Mouse (Mus musculus): ENCODE results near the gene Hist1h1d.
"Not testable (repeated sequence)": the region's sequence is repeated elsewhere in the genome, so short reads cannot be mapped to it uniquely, and the experiment has no call there.

Gene Hist1h1d

GRCm38 (mm10) chr13:23546694-23547093 lies 6.4 kb upstream of the Hist1h1d start:
- no peak for DNase-seq (ENCODE audit: low spot score)

GRCm38 (mm10) chr13:23550761-23551145 lies 2.3 kb upstream of the Hist1h1d start:
- peak; percentile 60 for DNase-seq (ENCODE audit: low spot score)

- DNase-seq (ENCODE audit: low spot score) = peak; percentile 98
Observed at GRCm38 (mm10) chr13:23551146-23551834, 1.8 kb upstream of the Hist1h1d start, which contains the start of gene Hist1h4f. Gene Hist1h4f, minus strand, starts transcription at chr13:23551648.

GRCm38 (mm10) chr13:23551931-23552914 lies 839 bp upstream of the Hist1h1d start:
- DNase-seq (ENCODE audit: low spot score) = no peak

- DNase-seq (ENCODE audit: low spot score) = peak; percentile 38
Observed at GRCm38 (mm10) chr13:23554393-23554792, 1.3 kb downstream of the Hist1h1d start.

- peak; percentile 95 for DNase-seq (ENCODE audit: low spot score)
Observed at GRCm38 (mm10) chr13:23554925-23555838, 2.1 kb downstream of the Hist1h1d start.

GRCm38 (mm10) chr13:23555839-23556416 lies 2.9 kb downstream of the Hist1h1d start:
- peak; percentile 91 for DNase-seq (ENCODE audit: low spot score)

- no peak for DNase-seq (ENCODE audit: low spot score)
Observed at GRCm38 (mm10) chr13:23556906-23557305, 3.8 kb downstream of the Hist1h1d start.

GRCm38 (mm10) chr13:23560699-23561098 lies 7.6 kb downstream of the Hist1h1d start:
- peak; percentile 53 for DNase-seq (ENCODE audit: low spot score)

- DNase-seq (ENCODE audit: low spot score) = not testable (repeated sequence)
Observed at GRCm38 (mm10) chr13:23561531-23561882, 8.4 kb downstream of the Hist1h1d start.

- peak; percentile 98 for DNase-seq (ENCODE audit: low spot score)
Observed at GRCm38 (mm10) chr13:23561883-23562659, 9.0 kb downstream of the Hist1h1d start, which contains the start of gene Hist1h3e. Gene Hist1h3e, minus strand, starts transcription at chr13:23562369.

GRCm38 (mm10) chr13:23562699-23563462 lies 9.8 kb downstream of the Hist1h1d start:
- DNase-seq (ENCODE audit: low spot score) = peak; percentile 74

GRCm38 (mm10) chr13:23564482-23564881 lies 11.4 kb downstream of the Hist1h1d start:
- no peak for DNase-seq (ENCODE audit: low spot score)

- peak; percentile 49 for DNase-seq (ENCODE audit: low spot score)
Observed at GRCm38 (mm10) chr13:23570261-23571021, 17.4 kb downstream of the Hist1h1d start.

GRCm38 (mm10) chr13:23571022-23571503 lies 18.0 kb downstream of the Hist1h1d start, which contains the start of the genes Hist1h2ae and Hist1h2bg:
Gene Hist1h2ae, minus strand, starts transcription at chr13:23571220.
Gene Hist1h2bg, plus strand, starts transcription at chr13:23571396.
- peak; percentile 94 for DNase-seq (ENCODE audit: low spot score)

GRCm38 (mm10) chr13:23571504-23572217 lies 18.6 kb downstream of the Hist1h1d start:
- DNase-seq (ENCODE audit: low spot score) = peak; percentile 62

- DNase-seq (ENCODE audit: low spot score) = no peak
Observed at GRCm38 (mm10) chr13:23572218-23573033, 19.4 kb downstream of the Hist1h1d start.

Data from yolk sac, embryonic 10.5 days (tissue).